Comparison of ENCODE assay signal across 12 mouse cellular contexts in genomic region chr7:75568883-75569282, GRCm38 (mm10).
DNase-seq lines count a peak whose midpoint lies in the region; ATAC-seq and TF ChIP-seq lines count a peak whose summit lies in the region.
"Had no signal": no experiment of that assay in that cellular context is flagged by ENCODE, and none has a peak within 500 bp of the region (broad histone marks: within the 10 kb centered on the region; RNA-seq: fewer than 3 reads in every experiment).

No protein-coding gene starts in this region.

- peaks cover 5% of the 10 kb centered on the region for H3K4me1 ChIP-seq in heart, adult 2 months (ENCODE audit: control insufficient read depth, insufficient read depth, low read length)
- H3K4me1 ChIP-seq in lung, embryonic 14.5 days (ENCODE audit: insufficient read depth): 0 out of 2 replicates have a peak, but pooled peaks cover 3% of the 10 kb centered on the region
- H3K4me1 ChIP-seq in liver, postnatal 0 days (ENCODE audit: insufficient read depth): peaks cover 16% of the 10 kb centered on the region
- H3K4me1 ChIP-seq: embryonic facial prominence, embryonic 13.5 days; limb, embryonic 13.5 days had no signal

- DNase-seq in heart, adult 2 months: no peak
- DNase-seq in heart, adult 8-10 months (ENCODE audit: low spot score): no peak
- DNase-seq in lung, embryonic 14.5 days: peak; percentile 57
- DNase-seq in lung, adult 18-20 months: no peak
- DNase-seq in CD4-positive helper T cell, adult 2 months (ENCODE audit: low read depth, low spot score): peak; percentile 56
- DNase-seq in liver, postnatal 0 days: no peak
- no peak for DNase-seq in adrenal gland, adult 18-20 months (ENCODE audit: low spot score in 2 of 2)
- no peak for DNase-seq in c-Kit-positive CD71-positive TER-119-positive erythroid progenitor cells, embryonic 14.5 days (ENCODE audit: low spot score)
- DNase-seq: cerebellum, adult 9-11 months had no signal

- H3K36me3 ChIP-seq in heart, adult 2 months (ENCODE audit: control insufficient read depth, insufficient read depth, low read length): peaks cover 16% of the 10 kb centered on the region
- peaks cover 2% of the 10 kb centered on the region for H3K36me3 ChIP-seq in lung, embryonic 14.5 days (ENCODE audit: insufficient read depth)
- no peaks in the 10 kb centered on the region for H3K36me3 ChIP-seq in liver, postnatal 0 days (replicated peaks; ENCODE audit: insufficient read depth, low read length)
- H3K36me3 ChIP-seq: limb, embryonic 13.5 days had no signal

- no peak for ATAC-seq in lung, embryonic 14.5 days (ENCODE audit: insufficient read depth)
- no peak for ATAC-seq in liver, postnatal 0 days
- ATAC-seq: hindbrain, embryonic 16.5 days had no signal

- peaks cover 2% of the 10 kb centered on the region; the same call in 1 of the 2 replicates for H3K79me2 ChIP-seq in heart, adult 2 months (replicated peaks; ENCODE audit: control insufficient read depth, insufficient read depth, low read length)

- H3K9ac ChIP-seq in heart, adult 2 months (ENCODE audit: low read depth, low read length): no peak overlapping the region
- no peak overlapping the region for H3K9ac ChIP-seq in lung, embryonic 14.5 days
- H3K9ac ChIP-seq in liver, postnatal 0 days (replicated peaks): no peak overlapping the region
- H3K9ac ChIP-seq: embryonic facial prominence, embryonic 13.5 days; limb, embryonic 13.5 days had no signal

- no peaks in the 10 kb centered on the region for H3K27me3 ChIP-seq in heart, adult 2 months (ENCODE audit: control insufficient read depth, insufficient read depth, low read length)
- H3K27me3 ChIP-seq in lung, embryonic 14.5 days (ENCODE audit: insufficient read depth, low read length): no peaks in the 10 kb centered on the region
- H3K27me3 ChIP-seq in liver, postnatal 0 days (ENCODE audit: insufficient read depth, low read length): no peaks in the 10 kb centered on the region
- H3K27me3 ChIP-seq: embryonic facial prominence, embryonic 13.5 days; limb, embryonic 13.5 days had no signal

- H3K9me3 ChIP-seq in lung, embryonic 14.5 days (ENCODE audit: low read depth, low read length): no peaks in the 10 kb centered on the region
- no peaks in the 10 kb centered on the region for H3K9me3 ChIP-seq in liver, postnatal 0 days (ENCODE audit: low read length)
- H3K9me3 ChIP-seq: embryonic facial prominence, embryonic 13.5 days; limb, embryonic 13.5 days had no signal

- TF ChIP-seq EP300 in heart, adult 2 months (IDR thresholded peaks at IDR 0.05; ENCODE audit: insufficient read depth, low read depth, low read length): no peak
- TF ChIP-seq EP300 in liver, postnatal 0 days (IDR thresholded peaks at IDR 0.05; ENCODE audit: low read depth): no peak

- peak; percentile 79 for TF ChIP-seq CTCF in heart, adult 2 months (IDR thresholded peaks at IDR 0.05)
- peak; percentile 42 for TF ChIP-seq CTCF in lung, embryonic 14.5 days (IDR thresholded peaks at IDR 0.05; ENCODE audit: low read depth)
- TF ChIP-seq CTCF in liver, postnatal 0 days (IDR thresholded peaks at IDR 0.05; ENCODE audit: low read depth): peak; percentile 62

- no peak overlapping the region; the same call in 1 of the 2 replicates for H3K27ac ChIP-seq in heart, adult 2 months
- no peak overlapping the region for H3K27ac ChIP-seq in lung, embryonic 14.5 days (ENCODE audit: low read depth)
- H3K27ac ChIP-seq in liver, postnatal 0 days (ENCODE audit: low read depth): no peak overlapping the region
- H3K27ac ChIP-seq: embryonic facial prominence, embryonic 13.5 days; limb, embryonic 13.5 days had no signal

- intact Hi-C loops in heart, adult 2 months (cut with DNase I): loop anchor here (5.0 to 10.0 kb wide), 3 partner anchors 68 to 256 kb away; no protein-coding TSS in a partner anchor

- H3K4me3 ChIP-seq in heart, adult 2 months: no peak overlapping the region
- no peak overlapping the region for H3K4me3 ChIP-seq in lung, embryonic 14.5 days (ENCODE audit: low read depth, low read length)
- H3K4me3 ChIP-seq in liver, postnatal 0 days (ENCODE audit: low read depth, low read length): no peak overlapping the region
- H3K4me3 ChIP-seq: embryonic facial prominence, embryonic 13.5 days; limb, embryonic 13.5 days had no signal

- no peak overlapping the region for H3K4me2 ChIP-seq in lung, embryonic 14.5 days
- no peak overlapping the region for H3K4me2 ChIP-seq in liver, postnatal 0 days (ENCODE audit: low read depth, low read length)
- H3K4me2 ChIP-seq: embryonic facial prominence, embryonic 13.5 days; limb, embryonic 13.5 days had no signal

- TF ChIP-seq POLR2A in heart, adult 2 months (IDR thresholded peaks at IDR 0.05; ENCODE audit: insufficient read depth, low read depth, low read length): no peak

Comparison
In these comparisons a context has a peak if more than half of its experiments do, and no peak if none do; other contexts are left out.
1. DNase-seq: peak in lung, embryonic 14.5 days (single experiment) and CD4-positive helper T cell, adult 2 months (single experiment); none in heart, adult 2 months (0 of 2), heart, adult 8-10 months (single experiment), lung, adult 18-20 months (0 of 2), liver, postnatal 0 days (single experiment), adrenal gland, adult 18-20 months (0 of 2) and c-Kit-positive CD71-positive TER-119-positive erythroid progenitor cells, embryonic 14.5 days (single experiment).
2. Peak in every context shown above with its lines, with median percentiles within 50 percentile points of each other: CTCF ChIP-seq.